Mouse (Mus musculus) hindbrain, embryonic 12.5 days (tissue): ENCODE data around the gene Col9a3. TPM values are rescaled to one million over a fixed set of nuclear protein-coding genes. Genes with fewer than 3 reads are reported as not detected.

Experiments
- ATAC-seq: fragments of 200-750 bp; cut with Nextera tagmentation; 2 replicates; pipeline ENCODE4 v1.8.0; 2017; ENCODE audit warnings: moderate TSS enrichment; ENCODE audit not compliant: low FRiP score
- H3K27ac ChIP-seq: fragments of 300-500 bp; sonication (generic); 2 replicates; pipeline ENCODE4 v1.5.1; 2016; ENCODE audit warnings: mild to moderate bottlenecking
- H3K27me3 ChIP-seq: fragments of 300-500 bp; sonication (generic); 2 replicates; pipeline ENCODE4 v1.6.1; 2016; ENCODE audit warnings: mild to moderate bottlenecking
- H3K36me3 ChIP-seq: fragments of 300-500 bp; sonication (generic); 2 replicates; pipeline ENCODE4 v1.6.1; 2016; ENCODE audit warnings: mild to moderate bottlenecking
- H3K4me1 ChIP-seq: fragments of 300-500 bp; sonication (generic); 2 replicates; pipeline ENCODE4 v1.6.1; 2016
- H3K4me2 ChIP-seq: fragments of 300-500 bp; sonication (generic); replicated peaks from 2 replicates; pipeline ENCODE4 v1.6.1; 2016; ENCODE audit warnings: mild to moderate bottlenecking
- H3K4me3 ChIP-seq: fragments of 300-500 bp; sonication (generic); 2 replicates; pipeline ENCODE4 v1.5.1; 2016; ENCODE audit warnings: mild to moderate bottlenecking
- H3K9ac ChIP-seq: fragments of 300-500 bp; sonication (generic); 2 replicates; pipeline ENCODE4 v1.6.1; 2016; ENCODE audit warnings: mild to moderate bottlenecking, moderate library complexity
- H3K9me3 ChIP-seq: fragments of 300-500 bp; sonication (generic); replicated peaks from 2 replicates; pipeline ENCODE4 v1.6.1; 2016; ENCODE audit warnings: mild to moderate bottlenecking
- WGBS: fragments of 180-500 bp; shearing (Covaris S2); methylation state at CpG from one replicate; pipeline ENCODE4 v1.1.7; 2016; 5-methylcytosine and 5-hydroxymethylcytosine counted together
- polyA plus RNA-seq: library from polyadenylated mRNA; unstranded; fragments of >200 nt; fragmentation: Nextera tagmentation; extraction: Ambion mirVana; gene quantifications from 2 replicates; pipeline ENCODE4 v1.2.1, GENCODE M21; 2016

The Col9a3 gene
- polyA plus RNA-seq, 1 experiment from 2014 or later, result 171 TPM

GRCm38 (mm10) chr2:180582481-180583153, 15.0 kb upstream of the Col9a3 start:
- Histone ChIP-seq H3K27me3 (0 out of 2 replicates have a peak, but pooled peaks cover 6% of the 10 kb centered on the region), H3K4me3 (peak overlapping the region; percentile 82), H3K27ac (peak overlapping the region; percentile 78; the same call in 1 of the 2 replicates), H3K36me3 (peaks cover 27% of the 10 kb centered on the region), H3K4me2 (peak overlapping the region; percentile 91), H3K9me3 (no peaks in the 10 kb centered on the region), H3K9ac (peak overlapping the region; percentile 94), H3K4me1 (peaks cover 21% of the 10 kb centered on the region)
- ATAC-seq, result peak; percentile 74
- WGBS, result under 1% methylated on average over 54 of the region's 57 CpGs

- no peaks in the 10 kb centered on the region for H3K9me3 ChIP-seq
- ATAC-seq, result peak; percentile 23; the same call in 1 of the 2 replicates
- H3K4me1 ChIP-seq, result peaks cover 21% of the 10 kb centered on the region
- WGBS, result 27% methylated on average over 7 of the region's 7 CpGs
- 0 out of 2 replicates have a peak, but pooled peaks cover 6% of the 10 kb centered on the region for H3K27me3 ChIP-seq
- H3K27ac ChIP-seq, result peak overlapping the region; percentile 78; the same call in 1 of the 2 replicates
- H3K9ac ChIP-seq, result peak overlapping the region; percentile 94
- peak overlapping the region; percentile 91 for H3K4me2 ChIP-seq
- peak overlapping the region; percentile 82 for H3K4me3 ChIP-seq
- H3K36me3 ChIP-seq, result peaks cover 27% of the 10 kb centered on the region
Measured at GRCm38 (mm10) chr2:180583154-180583507, 14.5 kb upstream of the Col9a3 start.

GRCm38 (mm10) chr2:180588736-180589122, 8.9 kb upstream of the Col9a3 start:
- peak overlapping the region; percentile 94 for H3K9ac ChIP-seq

GRCm38 (mm10) chr2:180589123-180589831, 8.3 kb upstream of the Col9a3 start, which contains the start of gene Ogfr:
Gene Ogfr, plus strand, starts transcription at chr2:180589245.
- Histone ChIP-seq H3K36me3 (peaks cover 59% of the 10 kb centered on the region), H3K4me2 (peak within 1 kb of the TSS; percentile 75), H3K27ac (peak within 1 kb of the TSS; percentile 93), H3K27me3 (no peaks in the 10 kb centered on the region), H3K9ac (peak within 1 kb of the TSS; percentile 94), H3K4me3 (peak within 1 kb of the TSS; percentile 89), H3K9me3 (no peaks in the 10 kb centered on the region), H3K4me1 (peaks cover 18% of the 10 kb centered on the region)
- peak; percentile 92 for ATAC-seq
- under 1% methylated on average over 64 of the region's 67 CpGs for WGBS

More at GRCm38 (mm10) chr2:180588736-180589122, 8.9 kb upstream of the Col9a3 start:
- Histone ChIP-seq H3K4me3 (peak overlapping the region; percentile 89), H3K9me3 (no peaks in the 10 kb centered on the region), H3K36me3 (peaks cover 54% of the 10 kb centered on the region), H3K27me3 (no peaks in the 10 kb centered on the region), H3K4me1 (peaks cover 24% of the 10 kb centered on the region), H3K4me2 (peak overlapping the region; percentile 75), H3K27ac (peak overlapping the region; percentile 93)
- 49% methylated on average over 6 of the region's 6 CpGs for WGBS
- ATAC-seq, result no peak

- ATAC-seq, result peak; percentile 49
- Histone ChIP-seq H3K27me3 (peaks cover 31% of the 10 kb centered on the region), H3K4me1 (peaks cover 25% of the 10 kb centered on the region), H3K9me3 (no peaks in the 10 kb centered on the region), H3K4me2 (peak overlapping the region; percentile 60), H3K27ac (peak overlapping the region; percentile 64), H3K4me3 (peak overlapping the region; percentile 40), H3K9ac (peak overlapping the region; percentile 55), H3K36me3 (peaks cover 24% of the 10 kb centered on the region)
- under 1% methylated on average over 39 of the region's 41 CpGs for WGBS
Measured at GRCm38 (mm10) chr2:180598157-180598705, 641 bp downstream of the Col9a3 start.

GRCm38 (mm10) chr2:180600569-180601021, 3.0 kb downstream of the Col9a3 start:
- ATAC-seq, result no peak; the same call in 1 of the 2 replicates
- H3K27ac ChIP-seq, result peak overlapping the region; percentile 66
- peak overlapping the region; percentile 33 for H3K9ac ChIP-seq
- peaks cover 31% of the 10 kb centered on the region for H3K27me3 ChIP-seq
- H3K4me1 ChIP-seq, result peaks cover 35% of the 10 kb centered on the region
- 9% methylated on average over 8 of the region's 9 CpGs for WGBS
- peaks cover 3% of the 10 kb centered on the region for H3K36me3 ChIP-seq
- H3K4me2 ChIP-seq, result peak overlapping the region; percentile 60
- H3K4me3 ChIP-seq, result 0 out of 2 replicates have a peak overlapping the region, but pooled peaks have one; percentile 40
- no peaks in the 10 kb centered on the region for H3K9me3 ChIP-seq

GRCm38 (mm10) chr2:180604781-180605180, 7.2 kb downstream of the Col9a3 start:
- H3K9ac ChIP-seq, result no peak overlapping the region
- no peak overlapping the region for H3K4me2 ChIP-seq
- H3K27me3 ChIP-seq, result 0 out of 2 replicates have a peak, but pooled peaks cover 5% of the 10 kb centered on the region
- WGBS, result 56% methylated on average over 6 of the region's 6 CpGs
- H3K4me1 ChIP-seq, result peaks cover 21% of the 10 kb centered on the region
- no peak overlapping the region for H3K27ac ChIP-seq
- ATAC-seq, result no peak
- no peak overlapping the region for H3K4me3 ChIP-seq
- H3K9me3 ChIP-seq, result no peaks in the 10 kb centered on the region
- no peaks in the 10 kb centered on the region for H3K36me3 ChIP-seq

- H3K4me3 ChIP-seq, result no peak overlapping the region
- no peak for ATAC-seq
- no peak overlapping the region for H3K4me2 ChIP-seq
- no peak overlapping the region for H3K9ac ChIP-seq
- no peak overlapping the region for H3K27ac ChIP-seq
- 73% methylated on average over 4 of the region's 4 CpGs for WGBS
- no peaks in the 10 kb centered on the region for H3K4me1 ChIP-seq
- H3K36me3 ChIP-seq, result no peaks in the 10 kb centered on the region
- no peaks in the 10 kb centered on the region for H3K27me3 ChIP-seq
- no peaks in the 10 kb centered on the region for H3K9me3 ChIP-seq
Measured at GRCm38 (mm10) chr2:180610283-180610682, 12.7 kb downstream of the Col9a3 start.

GRCm38 (mm10) chr2:180611882-180612281, 14.3 kb downstream of the Col9a3 start:
- Histone ChIP-seq H3K36me3 (no peaks in the 10 kb centered on the region), H3K9me3 (no peaks in the 10 kb centered on the region), H3K4me1 (no peaks in the 10 kb centered on the region), H3K9ac (no peak overlapping the region), H3K27ac (no peak overlapping the region), H3K27me3 (no peaks in the 10 kb centered on the region), H3K4me3 (no peak overlapping the region), H3K4me2 (no peak overlapping the region)
- WGBS, result 71% methylated on average over 2 of the region's 2 CpGs
- ATAC-seq, result no peak

GRCm38 (mm10) chr2:180641576-180642554, 44.3 kb downstream of the Col9a3 start:
- Histone ChIP-seq H3K36me3 (no peaks in the 10 kb centered on the region), H3K27me3 (peaks cover 45% of the 10 kb centered on the region), H3K4me1 (peaks cover 5% of the 10 kb centered on the region; the same call in 1 of the 2 replicates), H3K4me3 (peak overlapping the region; percentile 35), H3K9me3 (peaks cover 15% of the 10 kb centered on the region), H3K9ac (peak overlapping the region; percentile 43), H3K4me2 (peak overlapping the region; percentile 49), H3K27ac (no peak overlapping the region)
- WGBS, result 2% methylated on average over 96 of the region's 112 CpGs
- 0 out of 2 replicates have a peak, but pooled peaks have one; percentile 35 for ATAC-seq

GRCm38 (mm10) chr2:180642555-180643260, 45.1 kb downstream of the Col9a3 start, which contains the start of gene Tcfl5:
Gene Tcfl5, minus strand, starts transcription at chr2:180642708.
- WGBS, result 4% methylated on average over 24 of the region's 56 CpGs
- H3K27ac ChIP-seq, result no peak within 1 kb of the TSS

More at GRCm38 (mm10) chr2:180642555-180643260, 45.1 kb downstream of the Col9a3 start, which contains the start of gene Tcfl5:
- peak within 1 kb of the TSS; percentile 43 for H3K9ac ChIP-seq
- H3K4me1 ChIP-seq, result peaks cover 5% of the 10 kb centered on the region; the same call in 1 of the 2 replicates
- H3K9me3 ChIP-seq, result peaks cover 15% of the 10 kb centered on the region
- H3K4me3 ChIP-seq, result peak within 1 kb of the TSS; percentile 35
- no peaks in the 10 kb centered on the region for H3K36me3 ChIP-seq
- H3K27me3 ChIP-seq, result peaks cover 47% of the 10 kb centered on the region
- ATAC-seq, result no peak
- peak within 1 kb of the TSS; percentile 49 for H3K4me2 ChIP-seq
